Mouse (Mus musculus): ENCODE measurements around the gene Tubgcp6. TPM values are rescaled to one million over a fixed set of nuclear protein-coding genes. Genes with fewer than 3 reads are reported as not detected.

Gene Tubgcp6
- polyA plus RNA-seq, 1 experiment from 2014 or later = 20.7 TPM

- WGBS = under 1% methylated on average over 61 of the region's 61 CpGs
- H3K27ac ChIP-seq = peak within 1 kb of the TSS; percentile 69
- H3K27me3 ChIP-seq = peaks cover 54% of the 10 kb centered on the region
- H3K4me3 ChIP-seq = peak within 1 kb of the TSS; percentile 66
- H3K4me2 ChIP-seq (replicated peaks) = peak within 1 kb of the TSS; percentile 95
- peak; percentile 31; the same call in 1 of the 2 replicates for ATAC-seq (ENCODE audit: insufficient number of reproducible peaks, insufficient read depth, low FRiP score, low TSS enrichment)
- peaks cover 25% of the 10 kb centered on the region for H3K4me1 ChIP-seq
- peaks cover 12% of the 10 kb centered on the region for H3K36me3 ChIP-seq
- H3K9ac ChIP-seq = peak within 1 kb of the TSS; percentile 68
- no peaks in the 10 kb centered on the region for H3K9me3 ChIP-seq
Observed at GRCm38 (mm10) chr15:89149271-89150040, 26.5 kb upstream of the Tubgcp6 start, which contains the start of gene Mapk11. Gene Mapk11 (minus strand): TSS chr15:89149628.

GRCm38 (mm10) chr15:89148496-89149270 is 25.8 kb upstream of the Tubgcp6 start:
- no peaks in the 10 kb centered on the region for H3K9me3 ChIP-seq
- H3K27me3 ChIP-seq = peaks cover 54% of the 10 kb centered on the region
- peak overlapping the region; percentile 95 for H3K4me2 ChIP-seq (replicated peaks)
- H3K27ac ChIP-seq = peak overlapping the region; percentile 69
- H3K4me3 ChIP-seq = peak overlapping the region; percentile 66
- peaks cover 4% of the 10 kb centered on the region; the same call in 1 of the 2 replicates for H3K36me3 ChIP-seq
- peak overlapping the region; percentile 68 for H3K9ac ChIP-seq
- ATAC-seq (ENCODE audit: insufficient number of reproducible peaks, insufficient read depth, low FRiP score, low TSS enrichment) = no peak
- peaks cover 25% of the 10 kb centered on the region for H3K4me1 ChIP-seq
- WGBS = 7% methylated on average over 25 of the region's 25 CpGs

GRCm38 (mm10) chr15:89147895-89148294 is 25.0 kb upstream of the Tubgcp6 start:
- 52% methylated on average over 4 of the region's 4 CpGs for WGBS
- Histone ChIP-seq H3K4me3 (peak overlapping the region; percentile 66; the same call in 1 of the 2 replicates), H3K9me3 (no peaks in the 10 kb centered on the region), H3K36me3 (no peaks in the 10 kb centered on the region), H3K9ac (no peak overlapping the region), H3K27ac (no peak overlapping the region), H3K4me2 (replicated peaks) (peak overlapping the region; percentile 95), H3K4me1 (peaks cover 25% of the 10 kb centered on the region), H3K27me3 (peaks cover 60% of the 10 kb centered on the region)
- ATAC-seq (ENCODE audit: insufficient number of reproducible peaks, insufficient read depth, low FRiP score, low TSS enrichment) = no peak

GRCm38 (mm10) chr15:89147456-89147855 is 24.5 kb upstream of the Tubgcp6 start:
- H3K9me3 ChIP-seq = no peaks in the 10 kb centered on the region
- H3K4me3 ChIP-seq = 0 out of 2 replicates have a peak overlapping the region, but pooled peaks have one; percentile 26
- peaks cover 65% of the 10 kb centered on the region for H3K27me3 ChIP-seq
- peak overlapping the region; percentile 95 for H3K4me2 ChIP-seq (replicated peaks)
- no peak overlapping the region for H3K27ac ChIP-seq
- H3K4me1 ChIP-seq = peaks cover 25% of the 10 kb centered on the region
- no peaks in the 10 kb centered on the region for H3K36me3 ChIP-seq
- ATAC-seq (ENCODE audit: insufficient number of reproducible peaks, insufficient read depth, low FRiP score, low TSS enrichment) = no peak
- WGBS = 20% methylated on average over 10 of the region's 10 CpGs
- no peak overlapping the region for H3K9ac ChIP-seq

GRCm38 (mm10) chr15:89147024-89147423 is 24.1 kb upstream of the Tubgcp6 start:
- no peak overlapping the region for H3K27ac ChIP-seq
- H3K4me3 ChIP-seq = peak overlapping the region; percentile 26
- H3K4me2 ChIP-seq (replicated peaks) = peak overlapping the region; percentile 95
- 9% methylated on average over 16 of the region's 16 CpGs for WGBS
- peak overlapping the region; percentile 41 for H3K9ac ChIP-seq
- no peak for ATAC-seq (ENCODE audit: insufficient number of reproducible peaks, insufficient read depth, low FRiP score, low TSS enrichment)
- H3K9me3 ChIP-seq = no peaks in the 10 kb centered on the region
- no peaks in the 10 kb centered on the region for H3K36me3 ChIP-seq
- peaks cover 69% of the 10 kb centered on the region for H3K27me3 ChIP-seq
- peaks cover 25% of the 10 kb centered on the region for H3K4me1 ChIP-seq

GRCm38 (mm10) chr15:89146537-89146936 is 23.6 kb upstream of the Tubgcp6 start:
- Histone ChIP-seq H3K27me3 (peaks cover 73% of the 10 kb centered on the region), H3K36me3 (no peaks in the 10 kb centered on the region), H3K4me3 (peak overlapping the region; percentile 26), H3K9ac (peak overlapping the region; percentile 41), H3K27ac (no peak overlapping the region), H3K9me3 (no peaks in the 10 kb centered on the region), H3K4me1 (peaks cover 25% of the 10 kb centered on the region), H3K4me2 (replicated peaks) (peak overlapping the region; percentile 95)
- no peak for ATAC-seq (ENCODE audit: insufficient number of reproducible peaks, insufficient read depth, low FRiP score, low TSS enrichment)
- 2% methylated on average over 27 of the region's 27 CpGs for WGBS

- peaks cover 79% of the 10 kb centered on the region for H3K27me3 ChIP-seq
- no peak overlapping the region for H3K9ac ChIP-seq
- H3K36me3 ChIP-seq = no peaks in the 10 kb centered on the region
- H3K27ac ChIP-seq = no peak overlapping the region
- no peak for ATAC-seq (ENCODE audit: insufficient number of reproducible peaks, insufficient read depth, low FRiP score, low TSS enrichment)
- H3K9me3 ChIP-seq = no peaks in the 10 kb centered on the region
- H3K4me1 ChIP-seq = peaks cover 30% of the 10 kb centered on the region
- peak overlapping the region; percentile 95 for H3K4me2 ChIP-seq (replicated peaks)
- WGBS = 75% methylated on average over 24 of the region's 24 CpGs
- H3K4me3 ChIP-seq = no peak overlapping the region
Observed at GRCm38 (mm10) chr15:89145813-89146350, 23.0 kb upstream of the Tubgcp6 start.

- Histone ChIP-seq H3K27ac (no peak overlapping the region), H3K9me3 (no peaks in the 10 kb centered on the region), H3K27me3 (peaks cover 86% of the 10 kb centered on the region), H3K4me3 (no peak overlapping the region), H3K36me3 (no peaks in the 10 kb centered on the region), H3K4me1 (peaks cover 34% of the 10 kb centered on the region), H3K4me2 (replicated peaks) (no peak overlapping the region), H3K9ac (no peak overlapping the region)
- WGBS = 84% methylated on average over 11 of the region's 11 CpGs
- no peak for ATAC-seq (ENCODE audit: insufficient number of reproducible peaks, insufficient read depth, low FRiP score, low TSS enrichment)
Observed at GRCm38 (mm10) chr15:89144965-89145364, 22.1 kb upstream of the Tubgcp6 start.

- H3K36me3 ChIP-seq = no peaks in the 10 kb centered on the region
- peaks cover 87% of the 10 kb centered on the region for H3K27me3 ChIP-seq
- WGBS = 73% methylated on average over 2 of the region's 2 CpGs
- H3K27ac ChIP-seq = no peak overlapping the region
- H3K4me3 ChIP-seq = no peak overlapping the region
- H3K9me3 ChIP-seq = no peaks in the 10 kb centered on the region
- H3K4me1 ChIP-seq = peaks cover 36% of the 10 kb centered on the region
- H3K4me2 ChIP-seq (replicated peaks) = no peak overlapping the region
- ATAC-seq (ENCODE audit: insufficient number of reproducible peaks, insufficient read depth, low FRiP score, low TSS enrichment) = no peak
- H3K9ac ChIP-seq = no peak overlapping the region
Observed at GRCm38 (mm10) chr15:89143134-89143533, 20.2 kb upstream of the Tubgcp6 start.

- Histone ChIP-seq H3K4me3 (no peak overlapping the region), H3K4me2 (replicated peaks) (no peak overlapping the region), H3K36me3 (no peaks in the 10 kb centered on the region), H3K27me3 (peaks cover 79% of the 10 kb centered on the region), H3K9ac (no peak overlapping the region), H3K4me1 (peaks cover 26% of the 10 kb centered on the region), H3K27ac (no peak overlapping the region), H3K9me3 (no peaks in the 10 kb centered on the region)
- 43% methylated on average over 4 of the region's 4 CpGs for WGBS
- no peak for ATAC-seq (ENCODE audit: insufficient number of reproducible peaks, insufficient read depth, low FRiP score, low TSS enrichment)
Observed at GRCm38 (mm10) chr15:89141905-89142304, 19.0 kb upstream of the Tubgcp6 start.

- Histone ChIP-seq H3K36me3 (no peaks in the 10 kb centered on the region), H3K4me2 (replicated peaks) (no peak overlapping the region), H3K27ac (no peak overlapping the region), H3K4me3 (no peak overlapping the region), H3K9ac (no peak overlapping the region), H3K9me3 (no peaks in the 10 kb centered on the region), H3K27me3 (peaks cover 75% of the 10 kb centered on the region), H3K4me1 (peaks cover 22% of the 10 kb centered on the region)
- ATAC-seq (ENCODE audit: insufficient number of reproducible peaks, insufficient read depth, low FRiP score, low TSS enrichment) = no peak
- WGBS = 13% methylated on average over 5 of the region's 5 CpGs
Observed at GRCm38 (mm10) chr15:89141443-89141842, 18.5 kb upstream of the Tubgcp6 start.

All from embryonic facial prominence, embryonic 12.5 days (tissue).